Mouse (Mus musculus) ES-E14 (cell line): ENCODE data around the gene Tax1bp1. TPM values are rescaled to one million over a fixed set of nuclear protein-coding genes. Genes with fewer than 3 reads are reported as not detected.

Experiments
- DNase-seq: peaks from one replicate; pipeline ENCODE4 v3.0.0-alpha.2; 2013; ENCODE audit warnings: low read depth, low spot score
- H3K27ac ChIP-seq: 2 replicates; pipeline ENCODE4 v1.5.1; 2012; ENCODE audit warnings: low read depth, mild to moderate bottlenecking, low read length, moderate library complexity, mixed read lengths; ENCODE audit not compliant: poor library complexity, insufficient read depth, severe bottlenecking
- H3K36me3 ChIP-seq: 2 replicates; pipeline ENCODE4 v1.6.1; 2012; ENCODE audit warnings: mild to moderate bottlenecking, low read length, moderate library complexity, mixed read lengths; ENCODE audit not compliant: control insufficient read depth, poor library complexity, insufficient read depth, severe bottlenecking
- H3K4me1 ChIP-seq, 2 experiments: fragments of 150-350 bp in 1 of 2; sonication (generic) in 1 of 2; 2 replicates each; pipeline ENCODE4 v1.6.1; 2012; ENCODE audit warnings: low read length in 2 of 2, mild to moderate bottlenecking in 1 of 2, mixed read lengths in 1 of 2; ENCODE audit not compliant: control insufficient read depth in 2 of 2, insufficient read depth in 2 of 2, poor library complexity in 1 of 2
- H3K4me3 ChIP-seq, 2 experiments: fragments of 150-350 bp in 1 of 2; sonication (generic) in 1 of 2; 2 replicates each; pipeline ENCODE4 v1.5.1; 2012; ENCODE audit warnings: low read length in 2 of 2, low read depth in 1 of 2, mild to moderate bottlenecking in 1 of 2, mixed read lengths in 1 of 2; ENCODE audit not compliant: insufficient read depth in 1 of 2, poor library complexity in 1 of 2, severe bottlenecking in 1 of 2
- H3K9ac ChIP-seq: 2 replicates; pipeline ENCODE4 v1.6.1; 2012; ENCODE audit warnings: low read depth, mild to moderate bottlenecking, low read length, mixed read lengths; ENCODE audit not compliant: poor library complexity, insufficient read depth, severe bottlenecking
- H3K9me3 ChIP-seq: fragments of 150-350 bp; sonication (generic); 2 replicates; pipeline ENCODE4 v1.6.1; 2012; ENCODE audit warnings: low read depth, mild to moderate bottlenecking, low read length; ENCODE audit not compliant: control insufficient read depth, insufficient read depth
- CHD2 ChIP-seq: IDR thresholded peaks from 2 replicates; pipeline ENCODE4 v1.6.1; 2014; ENCODE audit warnings: mild to moderate bottlenecking, low read depth, low read length, inconsistent platforms
- HCFC1 ChIP-seq: IDR thresholded peaks from 2 replicates; pipeline ENCODE4 v1.6.1; 2012; ENCODE audit warnings: low read length, inconsistent platforms, borderline replicate concordance; ENCODE audit not compliant: insufficient read depth
- MAFK ChIP-seq: IDR thresholded peaks from 2 replicates; pipeline ENCODE4 v1.6.1; 2014; ENCODE audit warnings: mild to moderate bottlenecking, low read depth, low read length, inconsistent platforms; ENCODE audit not compliant: insufficient read depth
- ZC3H11A ChIP-seq: IDR thresholded peaks from 2 replicates; pipeline ENCODE4 v1.6.1; 2012; ENCODE audit warnings: low read depth, mild to moderate bottlenecking, inconsistent platforms, low read length, borderline replicate concordance
- ZNF384 ChIP-seq: IDR thresholded peaks from 2 replicates; pipeline ENCODE4 v1.6.1; 2012; ENCODE audit warnings: low read depth, low read length, inconsistent platforms
- in situ Hi-C, 2 experiments: fragments of 600-800 bp; cut with MboI; formaldehyde crosslinking; loops; one replicate each; pipeline ENCODE4 v1.15.1; 2025; ENCODE audit warnings: low sequenced_read_pairs in 2 of 2, inconsistent platforms in 1 of 2; ENCODE audit not compliant: unreplicated experiment in 2 of 2
- total RNA-seq: library from RNA; depleted of rRNA; stranded (reverse); fragments of 300-350 nt; gene quantifications from 2 replicates; pipeline ENCODE4 v1.2.3, GENCODE M21; 2012; rRNA removed

The Tax1bp1 gene
- total RNA-seq, 1 experiment = 74.0 TPM

DNA sequence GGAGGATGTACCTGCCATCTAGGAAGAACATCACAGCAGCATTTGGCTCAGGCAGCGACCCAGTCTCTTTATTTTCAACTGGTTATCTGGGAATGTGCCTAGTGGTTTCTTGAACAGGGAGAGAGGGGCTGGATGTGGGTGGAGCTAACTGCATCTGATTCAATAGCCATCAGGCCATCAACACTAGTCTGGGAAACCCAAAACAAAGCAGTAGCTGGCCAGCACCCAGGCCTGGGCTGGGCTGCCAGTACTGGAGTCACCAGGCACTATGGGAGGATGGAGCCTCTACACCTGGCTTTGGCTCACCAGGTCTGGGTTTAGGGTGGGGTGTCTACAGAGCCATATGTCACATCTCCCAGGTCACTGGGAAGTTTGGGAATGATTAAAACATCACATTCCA lies 83.2 kb downstream of the Tax1bp1 start:
- in situ Hi-C loops = no loop called here
- Histone ChIP-seq H3K9ac (no peak overlapping the region), H3K9me3 (no peaks in the 10 kb centered on the region), H3K36me3 (no peaks in the 10 kb centered on the region), H3K4me1 (peaks cover 6 to 13% of the 10 kb centered on the region in 2 experiments), H3K4me3 (no peak overlapping the region), H3K27ac (no peak overlapping the region)
- DNase-seq = no peak
- TF ChIP-seq ZNF384 (no peak), CHD2 (no peak), HCFC1 (no peak), MAFK (no peak), ZC3H11A (no peak)

DNA sequence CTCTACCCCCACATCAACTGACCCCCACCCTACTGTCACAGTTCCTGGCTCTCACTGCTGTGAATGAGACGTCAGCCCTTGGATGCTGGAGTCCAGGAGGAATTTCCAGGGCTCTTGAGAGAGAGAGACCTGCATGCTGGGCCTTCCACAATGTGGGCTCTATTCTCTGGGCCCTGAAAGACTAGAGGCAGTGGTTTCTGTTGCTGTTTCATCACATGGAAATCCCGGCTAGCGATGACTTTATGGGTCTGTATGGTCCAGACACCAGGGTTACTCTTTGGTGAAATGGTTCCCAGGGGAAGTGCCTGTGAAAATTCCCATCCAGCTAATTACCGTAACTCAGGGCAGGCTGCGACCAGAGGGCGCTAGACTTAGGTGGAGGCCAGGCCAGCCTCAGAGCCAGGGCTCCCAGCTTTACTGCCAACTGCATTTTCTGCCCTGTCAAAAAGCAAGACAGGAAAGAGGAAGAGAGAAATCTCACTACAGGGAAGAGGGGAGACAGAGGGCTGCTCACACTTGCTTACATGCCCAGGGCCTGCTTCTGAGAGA lies 83.8 kb downstream of the Tax1bp1 start:
- no peak for DNase-seq
- H3K27ac ChIP-seq = no peak overlapping the region
- H3K4me1 ChIP-seq = peaks cover 6 to 17% of the 10 kb centered on the region in 2 experiments
- in situ Hi-C loops = no loop called here
- TF ChIP-seq ZC3H11A = no peak
- TF ChIP-seq HCFC1 = no peak
- TF ChIP-seq MAFK = no peak
- TF ChIP-seq ZNF384 = no peak
- no peak for TF ChIP-seq CHD2
- no peak overlapping the region for H3K4me3 ChIP-seq
- no peak overlapping the region for H3K9ac ChIP-seq
- no peaks in the 10 kb centered on the region for H3K36me3 ChIP-seq
- H3K9me3 ChIP-seq = no peaks in the 10 kb centered on the region

DNA sequence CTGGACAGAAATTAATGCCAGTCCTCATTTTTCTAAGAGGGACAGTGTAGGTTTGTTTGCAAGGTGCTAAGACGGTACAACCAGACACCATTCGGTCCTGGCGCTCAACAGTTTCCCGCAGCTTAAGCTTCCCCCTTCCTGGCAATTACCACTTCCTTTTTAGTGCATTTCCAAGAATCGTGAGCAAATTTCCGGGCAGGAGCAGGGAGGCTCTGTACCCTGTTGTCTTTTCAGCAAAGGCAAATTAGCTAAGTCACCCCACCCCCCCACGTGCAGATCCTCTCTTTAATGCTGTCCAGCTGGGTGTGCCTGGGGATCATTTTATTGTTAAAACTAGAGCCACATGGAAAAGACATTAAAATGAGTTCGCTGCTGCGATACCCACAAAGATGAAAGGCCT lies 88.7 kb downstream of the Tax1bp1 start:
- TF ChIP-seq ZNF384 (no peak), CHD2 (no peak), MAFK (no peak; the same call in 1 of the 2 replicates)
- Histone ChIP-seq H3K4me3 (no peak overlapping the region), H3K36me3 (no peaks in the 10 kb centered on the region), H3K9ac (no peak overlapping the region), H3K27ac (no peak overlapping the region), H3K9me3 (no peaks in the 10 kb centered on the region), H3K4me1 (peaks cover 2 to 10% of the 10 kb centered on the region in 2 experiments; a peak in 3 of 4 replicates)
- in situ Hi-C loops = no loop called here
- DNase-seq = no peak

DNA sequence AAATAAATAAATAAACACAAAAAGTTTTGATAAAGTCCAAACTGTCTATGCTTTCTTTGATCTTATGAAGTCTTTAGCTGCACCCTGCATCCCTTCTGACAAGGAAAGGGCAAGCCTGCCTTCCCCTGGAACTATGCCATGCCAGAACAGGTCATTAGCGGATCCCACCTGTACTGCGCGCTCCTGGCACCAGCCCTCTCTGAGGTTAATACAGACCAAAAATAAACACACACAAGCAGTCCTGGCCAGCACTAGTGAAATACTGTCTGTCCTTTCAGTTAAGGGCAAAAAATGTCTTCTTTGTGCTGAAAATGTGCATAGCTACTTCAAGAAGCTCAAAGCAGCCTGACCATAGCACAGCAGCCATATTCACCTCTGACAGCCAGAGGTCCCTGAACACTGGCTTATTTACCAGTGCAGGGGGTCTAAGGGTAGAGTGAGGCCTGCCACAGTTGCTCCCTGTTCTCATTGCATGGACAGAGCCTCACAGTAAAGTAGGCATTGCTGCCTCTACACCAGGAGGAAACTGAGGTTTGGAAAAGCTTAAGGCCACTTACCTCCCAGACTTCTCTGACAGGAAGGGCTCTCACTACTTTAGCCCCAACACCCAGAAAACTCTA lies 91.8 kb downstream of the Tax1bp1 start:
- peaks cover 2 to 10% of the 10 kb centered on the region in 2 experiments; a peak in 3 of 4 replicates for H3K4me1 ChIP-seq
- no peaks in the 10 kb centered on the region for H3K9me3 ChIP-seq
- TF ChIP-seq ZNF384 = no peak
- no peak for TF ChIP-seq MAFK
- TF ChIP-seq CHD2 = no peak
- TF ChIP-seq HCFC1 = no peak
- no peak for TF ChIP-seq ZC3H11A
- no peak overlapping the region for H3K9ac ChIP-seq
- no peak for DNase-seq
- H3K27ac ChIP-seq = no peak overlapping the region
- no peak overlapping the region for H3K4me3 ChIP-seq
- no peaks in the 10 kb centered on the region for H3K36me3 ChIP-seq
- in situ Hi-C loops = no loop called here

Other genes with a start within 250 kb of the Tax1bp1 start
- gene Hibadh, start 73.3 kb upstream of the Tax1bp1 start, total RNA-seq = 27.2 and 27.6 TPM in 2 replicates